Mouse (Mus musculus) cortical plate, adult 2 months (tissue): ENCODE data around the gene Dnase1l3.

Experiments used
- CTCF ChIP-seq: fragments of 200-500 bp; IDR thresholded peaks from 2 replicates; pipeline ENCODE4 v1.5.1; 2011; ENCODE audit warnings: mild to moderate bottlenecking, control low read depth, low read length; ENCODE audit not compliant: insufficient read depth; ENCODE audit errors: extremely low read depth
- POLR2A ChIP-seq: fragments of 200-500 bp; IDR thresholded peaks from 2 replicates; pipeline ENCODE4 v1.6.1; 2011; ENCODE audit warnings: mild to moderate bottlenecking, low read length, control low read depth; ENCODE audit not compliant: insufficient read depth; ENCODE audit errors: extremely low read depth

DNA sequence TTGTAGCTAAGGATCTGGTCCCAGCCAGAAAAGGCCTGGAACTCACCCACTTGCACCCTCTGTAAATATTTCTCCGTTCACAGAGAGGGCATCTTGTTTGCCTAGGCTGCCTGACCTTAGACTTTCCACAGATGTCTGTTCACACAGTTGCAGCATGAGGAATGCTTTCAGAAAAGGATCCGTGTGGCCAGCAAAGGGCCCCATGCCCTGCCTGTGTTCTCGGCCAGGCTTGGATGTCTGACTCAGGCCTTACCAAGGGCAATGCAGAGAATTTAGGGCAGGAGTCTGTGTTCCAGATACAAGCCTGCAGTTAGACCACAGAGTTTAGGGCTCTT is 50.6 kb downstream of the Dnase1l3 start:
- no peak for TF ChIP-seq CTCF
- TF ChIP-seq POLR2A = no peak
